Mouse (Mus musculus) hindbrain, postnatal 0 days (tissue): ENCODE data around the gene Caskin1. TPM values are rescaled to one million over a fixed set of nuclear protein-coding genes. Genes with fewer than 3 reads are reported as not detected.

Experiments used
- ATAC-seq: fragments of 200-750 bp; cut with Nextera tagmentation; 2 replicates; pipeline ENCODE4 v1.8.0; 2017; ENCODE audit warnings: mild to moderate bottlenecking, moderate TSS enrichment, moderate library complexity
- DNase-seq: peaks from one replicate; pipeline ENCODE4 v3.0.0-alpha.2; 2015; ENCODE audit warnings: low spot score
- H3K27ac ChIP-seq: fragments of 300-500 bp; sonication (generic); 2 replicates; pipeline ENCODE4 v1.5.1; 2014; ENCODE audit warnings: mild to moderate bottlenecking
- H3K27me3 ChIP-seq: fragments of 300-500 bp; sonication (generic); 2 replicates; pipeline ENCODE4 v1.6.1; 2014; ENCODE audit warnings: low read length, mixed read lengths; ENCODE audit not compliant: insufficient read depth
- H3K36me3 ChIP-seq: fragments of 300-500 bp; sonication (generic); 2 replicates; pipeline ENCODE4 v1.6.1; 2014; ENCODE audit warnings: low read length, mixed read lengths; ENCODE audit not compliant: insufficient read depth
- H3K4me1 ChIP-seq: fragments of 300-500 bp; sonication (generic); 2 replicates; pipeline ENCODE4 v1.6.1; 2014; ENCODE audit warnings: antibody characterized with exemption, low read length, mixed read lengths; ENCODE audit not compliant: insufficient read depth
- H3K4me2 ChIP-seq: fragments of 300-500 bp; sonication (generic); 2 replicates; pipeline ENCODE4 v1.6.1; 2014; ENCODE audit warnings: low read depth, mild to moderate bottlenecking, low read length, moderate library complexity, mixed read lengths
- H3K4me3 ChIP-seq: fragments of 300-500 bp; sonication (generic); 2 replicates; pipeline ENCODE4 v1.5.1; 2014; ENCODE audit warnings: low read length
- H3K9ac ChIP-seq: fragments of 300-500 bp; sonication (generic); replicated peaks from 2 replicates; pipeline ENCODE4 v1.6.1; 2014; ENCODE audit warnings: mild to moderate bottlenecking, low read length, moderate library complexity, mixed read lengths
- H3K9me3 ChIP-seq: fragments of 300-500 bp; sonication (generic); 2 replicates; pipeline ENCODE4 v1.6.1; 2016; ENCODE audit warnings: low read length, mixed read lengths
- CTCF ChIP-seq: IDR thresholded peaks from 2 replicates; pipeline ENCODE4 v1.5.1; 2016; ENCODE audit warnings: antibody characterized with exemption, control low read depth, low read depth
- WGBS: fragments of 180-500 bp; shearing (Covaris S2); extraction: QIAGEN DNeasy Blood & Tissue Kit; methylation state at CpG from one replicate; pipeline ENCODE4 v1.1.7; 2014; 5-methylcytosine and 5-hydroxymethylcytosine counted together
- polyA plus RNA-seq: library from polyadenylated mRNA; unstranded; fragments of >200 nt; fragmentation: Nextera tagmentation; extraction: Ambion mirVana; gene quantifications from 2 replicates; pipeline ENCODE4 v1.2.1, GENCODE M21; 2015
- total RNA-seq: library from RNA; depleted of rRNA; stranded (reverse); fragments of >200 nt; gene quantifications from 2 replicates; pipeline ENCODE4 v1.2.3, GENCODE M21; 2014

The Caskin1 gene
- total and polyA plus RNA-seq, 2 experiments from 2014 or later = 42.1 to 163 TPM

- no peak overlapping the region for H3K4me3 ChIP-seq
- no peaks in the 10 kb centered on the region for H3K9me3 ChIP-seq
- H3K4me2 ChIP-seq = no peak overlapping the region
- peaks cover 37% of the 10 kb centered on the region for H3K36me3 ChIP-seq
- ATAC-seq (peak; percentile 77), DNase-seq (peak; percentile 78)
- H3K27me3 ChIP-seq = no peaks in the 10 kb centered on the region
- WGBS = 29% methylated on average over 2 of the region's 2 CpGs
- peak overlapping the region; percentile 65 for H3K27ac ChIP-seq
- peaks cover 8% of the 10 kb centered on the region; the same call in 1 of the 2 replicates for H3K4me1 ChIP-seq
- H3K9ac ChIP-seq = no peak overlapping the region
- peak; percentile 70 for TF ChIP-seq CTCF
These were observed 6.4 kb downstream of the Caskin1 start for GRCm38 (mm10) chr17:24494627-24495335.

- no peak for DNase-seq
- H3K9me3 ChIP-seq = no peaks in the 10 kb centered on the region
- no peak for TF ChIP-seq CTCF
- H3K36me3 ChIP-seq = peaks cover 43% of the 10 kb centered on the region
- H3K9ac ChIP-seq = no peak overlapping the region
- H3K27ac ChIP-seq = peak overlapping the region; percentile 65
- H3K4me1 ChIP-seq = 0 out of 2 replicates have a peak, but pooled peaks cover 3% of the 10 kb centered on the region
- 50% methylated on average over 3 of the region's 3 CpGs for WGBS
- ATAC-seq = peak; percentile 42; the same call in 1 of the 2 replicates
- H3K4me3 ChIP-seq = no peak overlapping the region
- H3K27me3 ChIP-seq = no peaks in the 10 kb centered on the region
- H3K4me2 ChIP-seq = no peak overlapping the region
These were observed 7.0 kb downstream of the Caskin1 start for GRCm38 (mm10) chr17:24495443-24495842.

- Histone ChIP-seq H3K4me3 (no peak overlapping the region), H3K4me1 (0 out of 2 replicates have a peak, but pooled peaks cover 3% of the 10 kb centered on the region), H3K36me3 (peaks cover 49% of the 10 kb centered on the region), H3K27me3 (no peaks in the 10 kb centered on the region), H3K4me2 (no peak overlapping the region), H3K9me3 (no peaks in the 10 kb centered on the region), H3K27ac (peak overlapping the region; percentile 65; the same call in 1 of the 2 replicates), H3K9ac (no peak overlapping the region)
- TF ChIP-seq CTCF = no peak
- WGBS = 64% methylated on average over 1 of the region's 1 CpGs
- DNase-seq = no peak
- no peak for ATAC-seq
These were observed 7.6 kb downstream of the Caskin1 start for GRCm38 (mm10) chr17:24496026-24496425.

GRCm38 (mm10) chr17:24502208-24502607 lies 13.8 kb downstream of the Caskin1 start:
- peak; percentile 51 for TF ChIP-seq CTCF
- no peak overlapping the region for H3K9ac ChIP-seq
- H3K4me1 ChIP-seq = 0 out of 2 replicates have a peak, but pooled peaks cover 2% of the 10 kb centered on the region
- H3K4me3 ChIP-seq = no peak overlapping the region
- H3K4me2 ChIP-seq = no peak overlapping the region
- WGBS = 42% methylated on average over 11 of the region's 11 CpGs
- no peaks in the 10 kb centered on the region for H3K9me3 ChIP-seq
- ATAC-seq (no peak), DNase-seq (no peak)
- peaks cover 75% of the 10 kb centered on the region for H3K36me3 ChIP-seq
- no peaks in the 10 kb centered on the region for H3K27me3 ChIP-seq
- no peak overlapping the region for H3K27ac ChIP-seq

GRCm38 (mm10) chr17:24504085-24504484 lies 15.7 kb downstream of the Caskin1 start:
- WGBS = 90% methylated on average over 10 of the region's 10 CpGs
- TF ChIP-seq CTCF = no peak
- DNase-seq = no peak
- Histone ChIP-seq H3K27me3 (no peaks in the 10 kb centered on the region), H3K36me3 (peaks cover 60% of the 10 kb centered on the region), H3K9me3 (no peaks in the 10 kb centered on the region), H3K4me1 (0 out of 2 replicates have a peak, but pooled peaks cover 2% of the 10 kb centered on the region), H3K9ac (no peak overlapping the region), H3K4me3 (no peak overlapping the region), H3K4me2 (no peak overlapping the region), H3K27ac (no peak overlapping the region)
- ATAC-seq = no peak

DNA sequence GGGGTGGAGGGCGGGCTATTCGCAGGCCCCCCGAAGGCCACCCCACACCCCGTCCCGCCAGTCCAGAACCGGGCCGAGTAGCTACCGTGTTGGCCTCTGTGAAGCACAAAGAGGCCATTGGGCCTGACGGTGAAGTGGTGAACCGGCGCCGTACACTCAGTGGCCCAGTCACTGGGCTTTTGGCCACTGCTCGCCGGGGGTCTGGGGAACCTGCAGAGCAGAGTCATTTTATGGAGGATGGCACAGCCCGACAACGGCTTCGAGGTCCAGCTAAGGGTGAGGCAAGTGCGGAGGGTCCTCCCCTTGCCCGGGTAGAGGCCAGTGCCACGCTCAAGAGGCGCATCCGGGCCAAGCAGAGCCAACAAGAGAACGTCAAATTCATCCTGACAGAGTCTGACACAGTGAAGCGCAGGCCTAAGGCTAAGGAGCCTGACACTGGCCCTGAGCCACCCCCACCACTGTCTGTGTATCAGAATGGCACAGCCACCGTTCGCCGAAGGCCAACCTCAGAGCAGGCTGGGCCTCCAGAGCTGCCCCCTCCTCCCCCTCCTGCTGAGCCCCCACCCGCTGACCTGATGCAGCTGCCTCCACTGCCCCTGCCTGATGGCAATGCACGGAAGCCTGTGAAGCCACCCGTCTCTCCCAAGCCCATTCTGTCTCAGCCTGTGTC lies 17.0 kb downstream of the Caskin1 start:
- DNase-seq = no peak
- H3K4me2 ChIP-seq = no peak overlapping the region
- WGBS = 78% methylated on average over 30 of the region's 30 CpGs
- ATAC-seq = no peak
- peak overlapping the region; percentile 21; the same call in 1 of the 2 replicates for H3K9ac ChIP-seq
- 0 out of 2 replicates have a peak, but pooled peaks cover 2% of the 10 kb centered on the region for H3K4me1 ChIP-seq
- H3K36me3 ChIP-seq = peaks cover 60% of the 10 kb centered on the region
- H3K27me3 ChIP-seq = no peaks in the 10 kb centered on the region
- no peak for TF ChIP-seq CTCF
- H3K27ac ChIP-seq = peak overlapping the region; percentile 67
- H3K9me3 ChIP-seq = no peaks in the 10 kb centered on the region
- no peak overlapping the region for H3K4me3 ChIP-seq
